Mouse (Mus musculus) adipocyte (in vitro differentiated cells): ENCODE data around the gene Stambp.

ENCODE experiments used
- DNase-seq: peaks from one replicate; pipeline ENCODE4 v3.0.0-alpha.2; 2016; ENCODE audit warnings: low spot score

Stambp gene

DNA sequence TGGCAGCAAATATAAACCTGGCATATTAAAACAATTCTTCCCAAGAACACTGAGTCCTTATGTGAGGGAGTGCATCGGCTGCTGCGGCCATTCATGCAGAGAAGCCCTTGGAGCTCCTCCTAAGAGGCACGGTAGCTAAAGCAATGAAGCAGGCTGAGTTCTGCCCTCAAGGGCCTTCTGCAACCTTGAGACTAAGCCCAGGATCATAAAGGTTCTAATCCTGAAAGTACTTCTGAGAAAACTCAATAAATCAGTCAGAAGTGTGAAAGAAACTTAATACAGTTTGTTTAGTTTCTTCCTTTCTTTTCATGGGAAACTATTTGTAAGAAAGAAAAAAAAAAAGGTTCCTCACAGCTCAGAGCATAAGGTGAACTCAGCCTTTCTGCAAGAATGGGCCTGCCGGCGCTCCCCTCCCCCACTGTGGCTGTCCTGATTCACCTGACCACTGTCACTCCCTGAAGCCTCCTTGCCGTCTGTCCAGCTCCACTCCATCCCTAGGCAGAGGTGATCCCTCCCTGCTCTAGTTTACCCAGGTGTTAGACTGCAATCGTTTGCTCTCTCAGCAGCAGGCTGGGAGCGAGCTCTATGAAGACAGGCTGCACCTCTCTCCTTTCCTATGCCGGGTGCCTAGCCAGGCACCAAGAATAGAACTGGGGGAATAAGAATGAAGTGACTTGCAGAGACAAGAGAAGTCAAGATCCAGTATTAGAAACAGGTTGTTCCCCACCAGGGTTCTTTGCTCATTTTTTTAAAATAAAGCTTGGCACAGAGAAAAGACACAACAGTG, 70.8 kb downstream of the Stambp start:
- no peak for DNase-seq

DNA sequence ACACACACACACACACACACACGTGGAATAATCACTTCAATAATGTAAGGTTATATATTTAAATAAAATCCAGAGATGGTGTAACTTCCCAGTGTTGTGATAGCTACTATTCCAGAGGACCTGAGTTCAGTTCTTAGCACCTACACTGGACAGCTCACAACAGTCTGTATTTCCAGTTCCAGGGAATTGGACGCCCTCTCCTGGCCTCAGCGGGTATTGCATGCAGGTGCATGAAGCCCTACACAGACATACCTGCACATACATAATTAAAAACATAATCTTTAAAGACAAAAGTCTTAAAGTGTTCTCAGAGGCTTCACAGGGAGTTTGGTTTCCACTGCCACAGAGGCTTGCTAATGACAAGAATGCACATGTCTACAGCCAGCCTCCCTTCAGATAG, 72.1 kb downstream of the Stambp start:
- no peak for DNase-seq

DNA sequence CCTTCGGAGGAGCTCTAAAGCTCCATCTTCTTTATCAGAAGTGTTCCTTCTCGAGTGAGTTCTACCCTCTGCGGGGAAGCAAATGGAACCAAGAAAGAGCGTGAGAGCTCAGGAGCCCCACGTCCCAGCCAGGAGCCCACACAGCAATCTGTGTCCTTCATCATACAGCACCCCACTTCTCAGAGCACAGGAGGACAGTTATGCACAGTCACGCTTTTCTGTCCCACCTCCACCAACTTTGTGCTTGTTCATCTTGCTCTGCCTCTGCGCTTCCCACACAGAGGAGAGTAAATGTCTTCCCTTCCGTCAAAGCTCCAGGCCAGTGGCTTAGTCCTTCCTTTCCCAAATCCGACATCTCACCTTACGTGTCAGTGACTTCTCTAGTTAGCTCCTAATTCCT, 73.5 kb downstream of the Stambp start:
- no peak for DNase-seq

DNA sequence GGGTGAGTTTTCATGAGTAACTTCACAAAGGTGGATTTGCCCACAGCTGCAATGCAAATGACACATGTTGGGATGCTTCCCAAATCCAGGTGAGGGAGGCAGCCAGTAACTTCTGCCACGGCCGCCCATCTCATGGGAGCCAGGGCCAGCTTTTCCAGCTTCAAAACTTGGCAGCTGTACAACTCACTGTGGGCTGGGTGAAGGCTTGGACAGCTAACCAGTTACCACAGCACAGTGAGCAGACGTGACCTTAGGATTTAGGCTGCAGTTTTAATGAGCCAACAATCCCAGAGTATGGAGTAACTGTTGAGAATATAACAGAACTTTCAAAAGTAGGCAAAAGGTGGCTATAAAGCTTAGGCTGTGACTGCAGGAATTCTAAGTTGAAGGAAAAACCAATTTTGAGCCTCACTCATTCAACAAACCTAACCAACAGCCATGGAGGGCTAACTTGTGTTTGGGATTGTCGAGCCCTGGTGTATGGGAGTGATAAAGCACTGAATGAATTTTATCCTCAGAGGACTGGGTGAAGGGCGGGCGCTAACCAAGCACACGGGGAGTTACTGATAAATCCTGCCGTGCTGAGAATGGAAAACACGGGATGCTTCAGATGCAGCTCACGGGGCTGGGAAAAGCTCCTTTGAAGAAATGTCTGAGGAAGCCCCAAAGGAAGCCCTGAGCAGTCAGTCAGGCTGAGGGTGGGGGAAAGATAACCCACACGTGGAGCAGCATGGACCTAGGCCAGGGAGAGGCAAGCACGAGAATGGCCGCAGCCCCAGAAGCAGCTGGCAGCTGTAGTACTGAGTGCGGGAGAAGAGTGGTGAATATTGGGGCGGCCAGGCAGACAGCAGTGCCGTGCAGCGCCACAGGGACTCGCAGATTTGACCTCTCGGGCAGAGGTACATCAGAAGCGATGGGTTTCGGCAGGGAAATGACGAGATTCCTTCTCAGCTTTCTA, 75.5 kb downstream of the Stambp start:
- peak; percentile 98 for DNase-seq

DNA sequence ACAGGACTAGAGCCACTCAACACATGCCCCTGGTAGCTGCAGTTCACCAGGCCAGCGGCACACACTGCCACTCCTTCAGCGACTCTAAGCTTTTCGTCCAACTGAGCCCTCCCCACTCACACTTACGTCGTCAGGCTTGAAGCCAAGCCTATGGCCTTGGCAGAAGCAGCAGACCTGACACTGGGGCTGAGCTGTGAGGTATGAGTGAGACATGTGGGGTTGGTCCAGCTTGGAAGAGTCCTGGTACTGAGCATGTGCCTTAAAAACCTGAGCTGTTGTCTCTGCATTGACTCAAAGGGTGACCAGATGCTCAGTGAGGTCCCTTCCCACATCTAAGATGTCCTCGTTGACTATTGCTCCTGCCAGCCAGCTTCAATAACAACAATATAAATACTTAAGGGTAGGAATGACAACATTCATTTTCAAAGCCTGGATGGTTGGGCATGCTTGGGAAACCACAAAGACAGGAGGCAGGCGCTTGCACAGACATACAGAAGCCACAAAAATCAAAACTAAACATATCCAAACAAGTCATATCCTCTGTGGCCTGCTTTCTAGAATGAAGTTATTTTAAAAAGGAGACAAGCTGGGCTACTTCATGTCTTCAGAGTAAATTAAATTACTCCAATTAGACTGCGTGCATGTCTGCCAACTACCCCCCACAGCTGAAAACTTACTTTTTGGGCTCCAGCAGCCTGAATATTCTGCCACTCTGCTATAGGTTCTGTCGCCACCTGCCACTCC, 76.3 kb downstream of the Stambp start:
- DNase-seq = peak; percentile 94
